Mouse (Mus musculus): ENCODE results near the gene Tmc1. TPM values are rescaled to one million over a fixed set of nuclear protein-coding genes. Genes with fewer than 3 reads are reported as not detected.
A peak's percentile ranks its signal among the peaks of the same experiment; 100 is the strongest.

Tmc1 gene
- polyA plus RNA-seq, 1 experiment from 2014 or later = 0.16 TPM

DNA sequence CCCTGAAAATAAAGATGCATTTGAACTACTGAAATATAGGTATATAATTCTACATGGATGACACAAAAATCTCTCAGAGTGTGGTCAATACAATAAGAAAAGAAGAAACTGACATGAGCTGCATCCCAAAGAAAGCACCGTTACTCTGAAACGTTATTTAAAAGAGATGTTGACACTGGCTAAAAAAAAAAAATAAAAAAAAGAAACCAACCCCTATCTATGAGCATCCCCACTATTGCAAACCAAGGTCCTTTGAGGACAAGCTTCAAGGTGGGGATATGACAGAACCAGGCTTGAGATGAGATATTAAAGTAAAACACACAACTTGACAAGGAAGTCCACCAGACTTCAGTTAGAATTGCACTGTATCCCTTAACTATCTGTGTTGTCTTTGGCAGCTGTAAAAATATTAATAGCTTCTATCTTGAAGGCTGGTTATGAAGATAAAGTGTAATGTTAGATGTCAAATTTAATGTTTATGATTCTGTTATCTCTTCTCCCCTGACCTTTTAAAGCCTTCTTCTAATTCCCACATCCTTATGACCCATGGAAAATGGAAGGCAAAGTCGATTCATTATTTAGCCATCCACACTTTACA, 106.4 kb downstream of the Tmc1 start:
- Histone ChIP-seq H3K36me3 (ENCODE audit: control insufficient read depth, insufficient read depth, low read length) (no peaks in the 10 kb centered on the region), H3K27ac (ENCODE audit: low read length) (no peak overlapping the region), H3K4me3 (ENCODE audit: low read depth, low read length) (no peak overlapping the region), H3K9ac (ENCODE audit: low read depth, low read length) (no peak overlapping the region), H3K9me3 (replicated peaks; ENCODE audit: control insufficient read depth, low read length, poor library complexity, severe bottlenecking) (no peaks in the 10 kb centered on the region), H3K4me2 (ENCODE audit: low read length) (no peak overlapping the region), H3K27me3 (ENCODE audit: control insufficient read depth, insufficient read depth, low read depth, low read length) (no peaks in the 10 kb centered on the region), H3K4me1 (ENCODE audit: control insufficient read depth, insufficient read depth, low read length) (no peaks in the 10 kb centered on the region)
- whole genome bisulfite sequencing = 75% methylated on average over 3 of the region's 3 CpGs
- no peak for ATAC-seq

DNA sequence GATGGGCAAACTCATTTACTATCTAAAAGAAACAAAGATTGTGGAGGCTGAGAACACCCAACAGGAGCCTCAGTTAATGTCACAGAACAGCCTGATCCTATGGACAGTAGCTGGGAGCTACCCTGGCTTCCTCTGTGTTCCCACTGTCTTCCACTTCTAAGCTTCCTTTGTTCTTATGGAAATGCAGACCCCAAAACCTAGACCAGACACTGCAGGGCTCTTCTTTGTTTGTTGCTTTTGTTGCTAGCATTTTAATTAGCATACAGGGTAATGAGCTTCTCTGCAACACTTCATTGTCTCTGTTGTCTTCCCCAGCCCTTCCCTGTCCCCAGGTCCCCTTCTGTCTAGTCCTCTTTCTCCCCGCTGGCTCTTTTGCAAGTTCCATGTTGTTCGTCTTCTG, 116.6 kb downstream of the Tmc1 start:
- H3K4me3 ChIP-seq (ENCODE audit: low read depth, low read length) = no peak overlapping the region
- no peaks in the 10 kb centered on the region for H3K9me3 ChIP-seq (replicated peaks; ENCODE audit: control insufficient read depth, low read length, poor library complexity, severe bottlenecking)
- 46% methylated on average over 2 of the region's 2 CpGs for WGBS
- H3K27ac ChIP-seq (ENCODE audit: low read length) = no peak overlapping the region
- ATAC-seq = no peak
- no peaks in the 10 kb centered on the region for H3K4me1 ChIP-seq (ENCODE audit: control insufficient read depth, insufficient read depth, low read length)
- H3K36me3 ChIP-seq (ENCODE audit: control insufficient read depth, insufficient read depth, low read length) = no peaks in the 10 kb centered on the region
- no peaks in the 10 kb centered on the region for H3K27me3 ChIP-seq (ENCODE audit: control insufficient read depth, insufficient read depth, low read depth, low read length)
- no peak overlapping the region for H3K4me2 ChIP-seq (ENCODE audit: low read length)
- H3K9ac ChIP-seq (ENCODE audit: low read depth, low read length) = no peak overlapping the region

DNA sequence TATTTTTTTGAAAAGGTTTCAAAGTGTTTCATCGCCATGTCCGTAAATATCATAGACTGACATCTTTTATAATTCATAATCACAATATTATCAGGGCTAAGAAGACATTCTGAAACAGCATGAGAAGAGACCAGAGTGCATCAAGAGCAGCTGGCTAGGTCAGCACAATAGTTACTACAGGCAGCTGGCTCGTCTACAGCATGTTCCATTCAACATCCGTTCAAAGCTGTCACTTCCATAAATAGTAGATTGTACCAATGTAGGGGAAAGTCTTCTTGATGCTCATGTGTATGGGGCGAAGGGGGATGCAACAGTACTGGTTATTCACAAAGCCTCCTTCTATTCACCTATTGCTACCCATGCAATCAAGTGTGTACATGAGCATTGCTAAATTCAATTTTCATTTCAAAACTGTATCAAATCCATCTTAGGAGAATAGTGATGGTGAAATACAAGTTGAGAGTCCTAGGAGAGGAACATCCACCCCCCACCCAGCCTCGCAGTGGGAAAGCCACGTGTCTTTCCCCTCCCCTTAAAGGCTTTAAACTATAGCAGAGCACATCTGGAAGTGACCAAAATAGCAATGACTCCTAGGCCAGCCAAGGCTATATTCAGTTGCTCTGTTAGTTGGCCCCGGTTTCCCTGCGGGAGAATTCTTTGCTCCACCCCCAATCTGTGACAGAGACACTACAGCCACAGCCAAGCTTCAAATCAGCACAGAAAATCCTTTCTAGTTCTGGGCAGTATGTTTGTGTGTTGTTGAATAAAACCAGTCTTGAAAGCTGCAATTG, 117.8 kb downstream of the Tmc1 start:
- Histone ChIP-seq H3K9me3 (replicated peaks; ENCODE audit: control insufficient read depth, low read length, poor library complexity, severe bottlenecking) (no peaks in the 10 kb centered on the region), H3K9ac (ENCODE audit: low read depth, low read length) (no peak overlapping the region), H3K4me3 (ENCODE audit: low read depth, low read length) (no peak overlapping the region), H3K4me1 (ENCODE audit: control insufficient read depth, insufficient read depth, low read length) (no peaks in the 10 kb centered on the region), H3K27ac (ENCODE audit: low read length) (no peak overlapping the region), H3K27me3 (ENCODE audit: control insufficient read depth, insufficient read depth, low read depth, low read length) (no peaks in the 10 kb centered on the region), H3K4me2 (ENCODE audit: low read length) (no peak overlapping the region), H3K36me3 (ENCODE audit: control insufficient read depth, insufficient read depth, low read length) (no peaks in the 10 kb centered on the region)
- 65% methylated on average over 9 of the region's 9 CpGs for WGBS
- ATAC-seq = no peak

DNA sequence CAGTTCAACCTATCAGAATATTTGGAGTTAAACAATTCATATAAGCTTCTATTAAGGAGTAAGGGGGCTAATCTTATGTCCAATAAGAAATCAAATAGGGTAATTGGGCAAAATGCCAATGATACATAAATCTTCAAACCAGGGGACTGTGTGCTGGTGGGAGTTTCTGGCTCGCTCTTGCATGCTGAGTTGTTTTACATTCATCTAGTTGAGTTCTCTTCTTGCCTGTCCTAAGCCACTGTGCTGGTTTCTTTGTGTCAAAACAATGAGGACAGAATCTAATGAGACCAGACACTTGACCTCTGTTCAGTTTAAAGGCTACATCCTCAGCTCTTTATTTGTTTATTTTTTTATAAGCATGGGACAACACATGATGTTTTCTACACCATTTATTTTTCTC, 119.1 kb downstream of the Tmc1 start:
- ATAC-seq = no peak
- Histone ChIP-seq H3K27me3 (ENCODE audit: control insufficient read depth, insufficient read depth, low read depth, low read length) (no peaks in the 10 kb centered on the region), H3K9ac (ENCODE audit: low read depth, low read length) (no peak overlapping the region), H3K9me3 (replicated peaks; ENCODE audit: control insufficient read depth, low read length, poor library complexity, severe bottlenecking) (no peaks in the 10 kb centered on the region), H3K4me1 (ENCODE audit: control insufficient read depth, insufficient read depth, low read length) (no peaks in the 10 kb centered on the region), H3K36me3 (ENCODE audit: control insufficient read depth, insufficient read depth, low read length) (no peaks in the 10 kb centered on the region), H3K27ac (ENCODE audit: low read length) (no peak overlapping the region), H3K4me3 (ENCODE audit: low read depth, low read length) (no peak overlapping the region), H3K4me2 (ENCODE audit: low read length) (no peak overlapping the region)
- 46% methylated on average over 1 of the region's 1 CpGs for WGBS

DNA sequence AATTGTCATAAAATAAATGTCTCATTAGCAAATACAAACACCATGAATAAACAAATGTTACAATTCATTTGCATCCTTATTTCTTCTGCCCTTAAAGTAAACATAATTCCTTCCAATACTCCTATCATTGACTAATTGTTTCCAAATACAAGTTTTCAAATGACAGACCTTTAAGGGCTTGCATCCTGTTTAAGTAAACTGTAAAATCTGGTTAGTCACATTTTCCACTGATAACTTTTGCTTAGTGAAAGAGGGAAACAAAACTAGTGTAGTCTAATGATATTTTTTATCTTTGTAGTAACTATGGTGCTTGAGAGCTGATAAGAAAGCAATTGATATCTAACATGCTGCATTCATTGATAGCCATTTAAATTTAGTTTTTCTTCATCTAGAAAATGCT, 154.5 kb downstream of the Tmc1 start:
- H3K4me3 ChIP-seq (ENCODE audit: low read depth, low read length) = no peak overlapping the region
- H3K9ac ChIP-seq (ENCODE audit: low read depth, low read length) = no peak overlapping the region
- H3K4me1 ChIP-seq (ENCODE audit: control insufficient read depth, insufficient read depth, low read length) = no peaks in the 10 kb centered on the region
- H3K9me3 ChIP-seq (replicated peaks; ENCODE audit: control insufficient read depth, low read length, poor library complexity, severe bottlenecking) = no peaks in the 10 kb centered on the region
- H3K4me2 ChIP-seq (ENCODE audit: low read length) = no peak overlapping the region
- no peaks in the 10 kb centered on the region for H3K36me3 ChIP-seq (ENCODE audit: control insufficient read depth, insufficient read depth, low read length)
- H3K27me3 ChIP-seq (ENCODE audit: control insufficient read depth, insufficient read depth, low read depth, low read length) = no peaks in the 10 kb centered on the region
- H3K27ac ChIP-seq (ENCODE audit: low read length) = no peak overlapping the region
- ATAC-seq = no peak

DNA sequence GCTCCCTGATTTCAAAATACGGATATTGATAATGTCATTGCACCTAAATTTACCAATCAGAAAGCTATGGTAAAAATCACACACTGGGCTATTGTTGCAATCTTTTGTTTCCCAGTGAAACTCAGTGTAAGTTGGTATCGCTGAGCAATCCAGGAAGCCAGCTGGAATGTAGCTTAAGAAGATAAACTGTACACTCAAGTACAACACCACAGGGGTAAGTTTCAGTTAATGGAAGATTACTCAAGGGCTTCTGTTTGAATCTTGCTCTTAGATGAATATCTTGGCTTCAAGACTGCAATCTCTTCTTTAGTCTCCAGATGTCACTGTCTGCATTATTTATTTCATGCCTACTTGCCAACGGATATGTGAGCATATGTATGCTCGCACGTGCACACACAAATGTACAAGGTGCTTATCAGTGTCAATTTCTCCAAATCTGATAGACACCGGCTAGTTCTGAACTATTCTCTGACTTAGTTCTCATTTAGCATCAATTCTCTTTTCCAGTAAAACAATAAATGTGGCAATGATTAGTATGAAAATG, 156.4 kb downstream of the Tmc1 start:
- Histone ChIP-seq H3K27ac (ENCODE audit: low read length) (no peak overlapping the region), H3K4me1 (ENCODE audit: control insufficient read depth, insufficient read depth, low read length) (no peaks in the 10 kb centered on the region), H3K9me3 (replicated peaks; ENCODE audit: control insufficient read depth, low read length, poor library complexity, severe bottlenecking) (no peaks in the 10 kb centered on the region), H3K9ac (ENCODE audit: low read depth, low read length) (no peak overlapping the region), H3K4me3 (ENCODE audit: low read depth, low read length) (no peak overlapping the region), H3K4me2 (ENCODE audit: low read length) (no peak overlapping the region), H3K27me3 (ENCODE audit: control insufficient read depth, insufficient read depth, low read depth, low read length) (no peaks in the 10 kb centered on the region), H3K36me3 (ENCODE audit: control insufficient read depth, insufficient read depth, low read length) (no peaks in the 10 kb centered on the region)
- ATAC-seq = peak; percentile 82
- WGBS = 33% methylated on average over 6 of the region's 6 CpGs

DNA sequence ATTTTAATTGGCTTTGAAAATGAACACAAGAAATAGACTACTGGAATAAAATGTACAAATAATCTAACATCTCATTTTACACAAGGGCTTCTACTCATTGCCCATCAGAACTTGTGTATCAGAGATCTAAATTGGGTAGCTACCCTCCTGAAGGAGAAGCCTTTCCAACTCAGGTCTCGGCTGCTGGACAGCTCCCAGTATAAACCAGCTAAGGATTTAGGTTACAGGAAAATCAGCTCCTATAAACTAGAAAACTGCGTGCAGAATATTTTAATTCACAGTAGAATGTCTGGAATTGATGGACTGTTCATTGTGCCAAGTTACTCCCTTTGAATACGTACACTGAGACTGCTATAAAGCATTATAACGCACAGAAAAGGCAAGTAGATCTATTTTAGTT, 158.0 kb downstream of the Tmc1 start:
- no peak overlapping the region for H3K4me3 ChIP-seq (ENCODE audit: low read depth, low read length)

DNA sequence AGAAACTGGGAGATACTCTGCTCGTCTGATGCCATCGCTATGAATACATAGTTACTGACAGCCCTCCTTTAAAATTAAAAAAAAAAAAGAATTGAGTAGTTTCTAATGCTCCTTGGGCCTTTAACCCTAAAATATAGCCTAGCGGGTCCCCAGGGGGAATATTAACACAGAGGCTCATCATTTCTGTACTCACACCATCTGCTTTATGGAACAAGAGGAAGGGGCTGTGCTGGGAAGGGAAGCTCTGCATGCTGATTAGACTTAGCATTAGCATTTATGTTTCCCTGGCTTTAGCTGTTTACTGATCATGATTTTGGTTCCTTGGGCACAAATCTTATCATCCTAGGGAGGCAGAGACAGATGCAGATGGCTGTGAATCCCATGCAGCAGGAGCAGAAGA, 159.0 kb downstream of the Tmc1 start:
- no peak for ATAC-seq
- 77% methylated on average over 3 of the region's 3 CpGs for WGBS

More for the DNA sequence above, 158.0 kb downstream of the Tmc1 start:
- Histone ChIP-seq H3K27ac (ENCODE audit: low read length) (no peak overlapping the region), H3K27me3 (ENCODE audit: control insufficient read depth, insufficient read depth, low read depth, low read length) (no peaks in the 10 kb centered on the region), H3K9me3 (replicated peaks; ENCODE audit: control insufficient read depth, low read length, poor library complexity, severe bottlenecking) (no peaks in the 10 kb centered on the region), H3K36me3 (ENCODE audit: control insufficient read depth, insufficient read depth, low read length) (no peaks in the 10 kb centered on the region), H3K4me2 (ENCODE audit: low read length) (no peak overlapping the region), H3K9ac (ENCODE audit: low read depth, low read length) (no peak overlapping the region), H3K4me1 (ENCODE audit: control insufficient read depth, insufficient read depth, low read length) (no peaks in the 10 kb centered on the region)
- ATAC-seq = no peak
- WGBS = 73% methylated on average over 4 of the region's 4 CpGs

DNA sequence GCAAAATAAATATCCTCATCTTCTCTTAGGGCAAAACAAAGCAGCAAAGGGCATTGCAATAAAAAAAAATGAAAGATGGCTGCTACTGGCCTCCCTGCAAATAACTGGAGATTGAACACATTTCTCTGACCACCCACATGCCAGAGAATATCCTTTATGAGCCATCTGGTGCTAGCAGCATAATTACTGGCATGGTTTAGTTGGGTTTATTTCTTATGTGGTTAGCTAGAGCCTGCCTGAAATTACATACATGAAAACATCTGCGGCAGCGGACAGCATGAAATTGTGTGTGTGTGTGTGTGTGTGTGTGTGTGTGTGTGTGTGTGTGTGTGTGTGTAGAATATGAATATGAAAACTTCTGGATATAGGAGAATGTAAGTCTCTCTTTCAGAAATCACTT, 161.2 kb downstream of the Tmc1 start:
- H3K9ac ChIP-seq (ENCODE audit: low read depth, low read length) = no peak overlapping the region
- no peak overlapping the region for H3K4me3 ChIP-seq (ENCODE audit: low read depth, low read length)
- no peak overlapping the region for H3K4me2 ChIP-seq (ENCODE audit: low read length)
- no peaks in the 10 kb centered on the region for H3K27me3 ChIP-seq (ENCODE audit: control insufficient read depth, insufficient read depth, low read depth, low read length)
- 60% methylated on average over 2 of the region's 2 CpGs for WGBS
- H3K9me3 ChIP-seq (replicated peaks; ENCODE audit: control insufficient read depth, low read length, poor library complexity, severe bottlenecking) = no peaks in the 10 kb centered on the region
- H3K4me1 ChIP-seq (ENCODE audit: control insufficient read depth, insufficient read depth, low read length) = no peaks in the 10 kb centered on the region
- no peak for ATAC-seq
- H3K27ac ChIP-seq (ENCODE audit: low read length) = no peak overlapping the region
- no peaks in the 10 kb centered on the region for H3K36me3 ChIP-seq (ENCODE audit: control insufficient read depth, insufficient read depth, low read length)

More for the DNA sequence above, 159.0 kb downstream of the Tmc1 start:
- Histone ChIP-seq H3K9me3 (replicated peaks; ENCODE audit: control insufficient read depth, low read length, poor library complexity, severe bottlenecking) (no peaks in the 10 kb centered on the region), H3K4me3 (ENCODE audit: low read depth, low read length) (no peak overlapping the region), H3K9ac (ENCODE audit: low read depth, low read length) (no peak overlapping the region), H3K36me3 (ENCODE audit: control insufficient read depth, insufficient read depth, low read length) (no peaks in the 10 kb centered on the region), H3K4me1 (ENCODE audit: control insufficient read depth, insufficient read depth, low read length) (no peaks in the 10 kb centered on the region), H3K27ac (ENCODE audit: low read length) (no peak overlapping the region), H3K27me3 (ENCODE audit: control insufficient read depth, insufficient read depth, low read depth, low read length) (no peaks in the 10 kb centered on the region), H3K4me2 (ENCODE audit: low read length) (no peak overlapping the region)
